ENCODE assay signal across 9 mouse cellular contexts in genomic region chr1:127408957-127409423, GRCm38 (mm10).
DNase-seq lines count a peak whose midpoint lies in the region; ATAC-seq and TF ChIP-seq lines count a peak whose summit lies in the region.
"Had no signal": no experiment of that assay in that cellular context is flagged by ENCODE, and none has a peak within 500 bp of the region (broad histone marks: within the 10 kb centered on the region; RNA-seq: fewer than 3 reads in every experiment).

No protein-coding gene starts in this region.

- TF ChIP-seq EP300 in MEL (IDR thresholded peaks at IDR 0.05; ENCODE audit: low read depth in 1 of 2, low read length in 2 of 2): no peak

- H3K4me3 ChIP-seq in MEL (ENCODE audit: control insufficient read depth in 1 of 2, insufficient read depth in 1 of 2, low read depth in 2 of 2, low read length in 2 of 2): no peak overlapping the region
- H3K4me3 ChIP-seq in heart, embryonic 16.5 days (ENCODE audit: low read length): no peak overlapping the region
- no peak overlapping the region for H3K4me3 ChIP-seq in lung, embryonic 15.5 days
- H3K4me3 ChIP-seq: embryonic facial prominence, embryonic 15.5 days had no signal

- 50% methylated on average over 2 of the region's 2 CpGs for WGBS in heart, embryonic 16.5 days
- 48% methylated on average over 2 of the region's 2 CpGs for WGBS in lung, embryonic 15.5 days

- no peak overlapping the region for H3K27ac ChIP-seq in MEL (ENCODE audit: control insufficient read depth, low read depth, low read length)
- H3K27ac ChIP-seq in heart, embryonic 16.5 days (ENCODE audit: low read length): peak overlapping the region; percentile 82
- H3K27ac ChIP-seq in lung, embryonic 15.5 days: 0 out of 2 replicates have a peak overlapping the region, but pooled peaks have one; percentile 15
- H3K27ac ChIP-seq: embryonic facial prominence, embryonic 15.5 days had no signal

- TF ChIP-seq POLR2A in MEL (IDR thresholded peaks at IDR 0.05; ENCODE audit: control insufficient read depth in 1 of 2, insufficient read depth in 1 of 2, low read depth in 1 of 2, low read length in 2 of 2, poor library complexity in 1 of 2): no peak

- no peak for TF ChIP-seq CTCF in MEL (IDR thresholded peaks at IDR 0.05 in 2 of 3, conservative IDR thresholded peaks at IDR 0.05 in 1 of 3; ENCODE audit: control insufficient read depth in 1 of 3, insufficient read depth in 1 of 3, low read depth in 2 of 3, low read length in 3 of 3, poor library complexity in 1 of 3, severe bottlenecking in 1 of 3)

- peak; percentile 6 for DNase-seq in MEL (ENCODE audit: low read depth, low spot score)
- no peak for DNase-seq in embryo, embryonic 11 days
- no peak for DNase-seq in ovary, postnatal 10 days (ENCODE audit: low spot score)
- DNase-seq in cerebellum, adult 8-10 months: no peak
- DNase-seq in gastrocnemius, postnatal 25 days: no peak

- H3K36me3 ChIP-seq in MEL (ENCODE audit: control insufficient read depth in 1 of 2, insufficient read depth in 2 of 2, low read length in 2 of 2): peaks cover 0 to 2% of the 10 kb centered on the region in 2 experiments; a peak in 1 of 4 replicates
- H3K36me3 ChIP-seq in heart, embryonic 16.5 days (ENCODE audit: control insufficient read depth, insufficient read depth): peaks cover 10% of the 10 kb centered on the region; the same call in 1 of the 2 replicates
- no peaks in the 10 kb centered on the region for H3K36me3 ChIP-seq in lung, embryonic 15.5 days

- TF ChIP-seq RAD21 in MEL (IDR thresholded peaks at IDR 0.05; ENCODE audit: low read depth, low read length): no peak

- H3K4me2 ChIP-seq in heart, embryonic 16.5 days (ENCODE audit: low read depth, low read length): no peak overlapping the region
- H3K4me2 ChIP-seq in lung, embryonic 15.5 days: no peak overlapping the region
- H3K4me2 ChIP-seq: embryonic facial prominence, embryonic 15.5 days had no signal

- peak; percentile 46 for ATAC-seq in common myeloid progenitor, adult 5-6 weeks (replicated peaks; ENCODE audit: low read depth, poor library complexity, severe bottlenecking)
- ATAC-seq in heart, embryonic 16.5 days (replicated peaks; ENCODE audit: extremely low read depth, insufficient read depth, low FRiP score): peak; percentile 66; the same call in 1 of the 2 replicates
- ATAC-seq in lung, embryonic 15.5 days (ENCODE audit: borderline replicate concordance, extremely low read depth, low FRiP score, low TSS enrichment): 0 out of 2 replicates have a peak, but pooled peaks have one; percentile 36

- no peaks in the 10 kb centered on the region for H3K79me2 ChIP-seq in MEL (ENCODE audit: control insufficient read depth, insufficient read depth, low read length, poor library complexity)

- H3K9ac ChIP-seq in MEL (ENCODE audit: control insufficient read depth, low read depth, low read length, poor library complexity, severe bottlenecking): no peak overlapping the region
- no peak overlapping the region for H3K9ac ChIP-seq in heart, embryonic 16.5 days (ENCODE audit: low read length)
- H3K9ac ChIP-seq in lung, embryonic 15.5 days: no peak overlapping the region
- H3K9ac ChIP-seq: embryonic facial prominence, embryonic 15.5 days had no signal

- H3K4me1 ChIP-seq in MEL (ENCODE audit: control insufficient read depth in 1 of 2, insufficient read depth in 2 of 2, low read length in 2 of 2): no peaks in the 10 kb centered on the region
- H3K4me1 ChIP-seq in heart, embryonic 16.5 days (ENCODE audit: control insufficient read depth, insufficient read depth, low read length): peaks cover 19% of the 10 kb centered on the region
- H3K4me1 ChIP-seq in lung, embryonic 15.5 days: peaks cover 5% of the 10 kb centered on the region; the same call in 1 of the 2 replicates

- H3K27me3 ChIP-seq in MEL (ENCODE audit: control insufficient read depth in 1 of 2, insufficient read depth in 2 of 2, low read length in 2 of 2): no peaks in the 10 kb centered on the region
- no peaks in the 10 kb centered on the region for H3K27me3 ChIP-seq in heart, embryonic 16.5 days (ENCODE audit: control insufficient read depth, insufficient read depth, low read length)
- H3K27me3 ChIP-seq in lung, embryonic 15.5 days: no peaks in the 10 kb centered on the region
- H3K27me3 ChIP-seq: embryonic facial prominence, embryonic 15.5 days had no signal

- H3K9me3 ChIP-seq in MEL (replicated peaks; ENCODE audit: insufficient read depth, low read length): no peaks in the 10 kb centered on the region
- H3K9me3 ChIP-seq in heart, embryonic 16.5 days (replicated peaks; ENCODE audit: control insufficient read depth, low read length): no peaks in the 10 kb centered on the region
- H3K9me3 ChIP-seq in lung, embryonic 15.5 days: no peaks in the 10 kb centered on the region
- H3K9me3 ChIP-seq: embryonic facial prominence, embryonic 15.5 days had no signal

TF ChIP-seq in MEL, 35 proteins besides CTCF, POLR2A, EP300 and RAD21:
- TF ChIP-seq CHD2 (IDR thresholded peaks at IDR 0.05; ENCODE audit: low read length): no peak
- no peak for TF ChIP-seq USF1 (IDR thresholded peaks at IDR 0.05; ENCODE audit: low read depth, low read length)
- TF ChIP-seq ZC3H11A (IDR thresholded peaks at IDR 0.05; ENCODE audit: low read depth, low read length): no peak
- no peak for TF ChIP-seq TCF12 (IDR thresholded peaks at IDR 0.05; ENCODE audit: low read depth, low read length)
- TF ChIP-seq ETS1 (IDR thresholded peaks at IDR 0.05; ENCODE audit: low read depth, low read length): no peak
- no peak for TF ChIP-seq UBTF (IDR thresholded peaks at IDR 0.05; ENCODE audit: borderline replicate concordance, insufficient read depth, low read depth, low read length)
- TF ChIP-seq POLR2AphosphoS2 (IDR thresholded peaks at IDR 0.05; ENCODE audit: low read length): no peak
- TF ChIP-seq MYC (IDR thresholded peaks at IDR 0.05; ENCODE audit: low read depth, low read length): no peak
- TF ChIP-seq MAFK (IDR thresholded peaks at IDR 0.05; ENCODE audit: borderline replicate concordance, low read depth, low read length): no peak
- no peak for TF ChIP-seq E2F4 (IDR thresholded peaks at IDR 0.05; ENCODE audit: borderline replicate concordance, low read depth, low read length)
- no peak for TF ChIP-seq MAX (IDR thresholded peaks at IDR 0.05; ENCODE audit: low read length)
- TF ChIP-seq RCOR1 (IDR thresholded peaks at IDR 0.05; ENCODE audit: low read depth, low read length): no peak
- TF ChIP-seq SMC3 (IDR thresholded peaks at IDR 0.05; ENCODE audit: low read depth, low read length): no peak
- no peak for TF ChIP-seq USF2 (IDR thresholded peaks at IDR 0.05; ENCODE audit: borderline replicate concordance in 1 of 2, insufficient read depth in 1 of 2, low read depth in 1 of 2, low read length in 2 of 2)
- TF ChIP-seq GATA1 (IDR thresholded peaks at IDR 0.05; ENCODE audit: low read depth, low read length): no peak
- no peak for TF ChIP-seq NELFE (IDR thresholded peaks at IDR 0.05; ENCODE audit: low read depth, low read length)
- TF ChIP-seq MEF2A (IDR thresholded peaks at IDR 0.05; ENCODE audit: extremely low read depth, insufficient replicate concordance, low read depth, low read length, poor library complexity, severe bottlenecking): no peak
- no peak for TF ChIP-seq MYB (IDR thresholded peaks at IDR 0.05; ENCODE audit: low read depth, low read length)
- no peak for TF ChIP-seq GABPA (IDR thresholded peaks at IDR 0.05; ENCODE audit: low read depth, low read length)
- TF ChIP-seq MAZ (IDR thresholded peaks at IDR 0.05; ENCODE audit: low read depth, low read length): no peak
